Mouse (Mus musculus): ENCODE data around the gene 1500015O10Rik.

The 1500015O10Rik gene

DNA sequence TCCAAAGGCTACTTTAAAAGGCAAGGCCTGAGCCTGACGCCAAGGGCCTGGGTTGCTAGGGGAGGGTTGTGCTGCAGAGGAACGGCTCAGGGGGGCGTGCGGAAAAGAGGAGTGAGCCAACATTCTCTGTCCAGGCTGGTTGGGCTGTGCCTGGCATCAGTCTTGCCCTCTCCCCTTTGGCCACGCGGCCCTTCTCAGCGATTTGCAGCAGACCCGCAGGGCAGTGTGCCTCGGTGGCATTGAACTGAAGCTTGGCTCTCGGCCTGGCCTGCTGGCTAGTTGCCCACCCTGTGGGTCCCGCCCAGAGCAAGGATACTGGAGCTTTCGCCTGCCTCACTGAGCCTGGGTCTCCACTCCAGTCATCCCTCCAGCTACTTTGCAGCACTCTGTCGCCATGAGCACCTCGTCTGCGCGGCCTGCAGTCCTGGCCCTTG lies at the start of gene 1500015O10Rik:
1500015O10Rik (plus strand) TSS at position 112 of the 434 bp plus-strand sequence.
- DNase-seq (ENCODE audit: low read depth, low spot score) = no peak

DNA sequence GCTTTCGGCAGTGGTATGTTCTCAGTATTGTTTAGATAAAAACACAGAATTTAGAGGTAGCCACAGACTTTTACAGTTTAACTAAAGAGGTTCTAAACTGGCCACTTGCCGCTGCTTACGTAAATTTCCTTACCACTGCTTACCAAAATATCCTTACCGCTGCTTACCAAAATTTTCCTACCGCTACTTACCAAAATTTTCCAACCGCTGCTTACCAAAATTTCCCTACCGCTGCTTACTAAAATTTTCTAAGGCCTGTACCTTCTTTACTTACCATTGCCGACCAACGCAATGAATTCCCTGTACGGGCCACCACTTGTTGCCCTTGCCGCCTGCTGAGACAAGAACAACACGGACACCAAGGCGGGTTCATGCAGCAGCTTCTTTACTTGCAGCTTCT lies 40.4 kb upstream of the 1500015O10Rik start:
- no peak for DNase-seq (ENCODE audit: low read depth, low spot score)

DNA sequence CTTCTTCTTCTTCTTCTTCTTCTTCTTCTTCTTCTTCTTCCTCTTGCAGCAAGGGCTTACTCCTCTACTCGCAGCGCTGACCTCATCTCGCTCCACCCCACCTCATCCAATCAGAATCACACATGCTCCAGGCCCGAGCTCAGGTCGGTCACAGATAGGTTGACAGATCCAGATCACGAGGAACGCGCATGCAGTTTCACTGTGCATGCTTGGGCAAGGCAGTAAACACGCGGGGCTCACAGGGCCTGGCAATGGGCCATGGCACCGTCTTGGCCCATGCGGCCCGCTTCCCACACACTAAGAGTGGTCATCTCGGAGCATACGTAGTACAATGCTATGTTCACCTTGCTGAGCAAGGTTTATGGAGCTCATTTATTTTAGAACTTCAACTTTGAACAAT lies 39.9 kb upstream of the 1500015O10Rik start:
- DNase-seq (ENCODE audit: low read depth, low spot score) = no peak

DNA sequence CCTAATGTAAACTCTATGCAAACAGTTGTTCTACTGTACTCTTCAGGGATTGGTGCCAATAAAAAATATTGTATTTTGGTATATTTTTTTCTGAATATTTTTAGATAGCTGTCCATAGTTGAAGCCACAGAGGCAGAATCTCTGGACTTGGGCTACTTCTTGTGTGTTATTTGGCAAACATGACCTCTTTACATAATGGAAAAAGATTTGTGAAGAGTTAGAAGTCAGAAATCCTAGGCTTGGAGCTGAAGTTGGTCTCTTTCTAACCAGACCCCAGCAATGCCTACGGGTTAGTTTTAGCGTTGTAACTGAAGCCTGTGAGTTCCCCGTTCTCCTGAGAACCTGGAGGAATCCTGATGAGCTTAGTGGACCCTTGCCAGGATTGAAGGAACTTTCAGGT lies 36.3 kb upstream of the 1500015O10Rik start:
- DNase-seq (ENCODE audit: low read depth, low spot score) = no peak

DNA sequence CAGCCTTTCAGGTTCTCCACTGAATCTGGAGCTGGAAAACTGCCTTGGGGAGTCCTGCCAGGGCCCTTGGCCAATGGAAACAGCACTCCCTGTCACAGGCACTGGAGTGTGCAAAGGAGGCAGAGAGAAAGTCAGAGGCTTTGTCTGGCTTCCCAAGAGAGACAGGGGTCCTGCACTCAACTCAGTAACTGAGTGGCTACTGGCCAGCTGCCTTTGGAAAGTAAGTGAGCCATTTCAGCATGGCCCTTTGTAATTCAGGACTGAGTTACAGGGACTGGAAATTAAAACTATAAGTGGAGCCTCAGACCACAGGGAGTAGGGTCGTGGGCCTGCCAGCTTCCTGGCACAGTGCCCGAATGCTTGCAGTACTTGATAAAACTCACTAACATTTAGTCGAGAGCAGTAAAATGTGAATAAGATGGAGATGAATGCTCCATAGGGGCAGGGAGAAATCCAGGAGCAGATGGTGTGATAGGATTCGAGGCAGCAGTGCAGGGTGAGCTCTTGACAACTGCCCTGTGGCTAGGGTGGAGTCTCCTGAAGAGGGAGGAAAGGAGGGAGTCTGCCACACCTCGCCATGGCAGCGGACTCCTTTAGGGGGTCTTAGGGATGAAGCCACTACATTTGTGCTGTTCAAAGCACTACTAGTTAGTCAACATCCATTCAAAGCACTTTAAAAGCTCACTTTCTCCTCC lies 35.4 kb upstream of the 1500015O10Rik start:
- DNase-seq (ENCODE audit: low read depth, low spot score) = no peak

DNA sequence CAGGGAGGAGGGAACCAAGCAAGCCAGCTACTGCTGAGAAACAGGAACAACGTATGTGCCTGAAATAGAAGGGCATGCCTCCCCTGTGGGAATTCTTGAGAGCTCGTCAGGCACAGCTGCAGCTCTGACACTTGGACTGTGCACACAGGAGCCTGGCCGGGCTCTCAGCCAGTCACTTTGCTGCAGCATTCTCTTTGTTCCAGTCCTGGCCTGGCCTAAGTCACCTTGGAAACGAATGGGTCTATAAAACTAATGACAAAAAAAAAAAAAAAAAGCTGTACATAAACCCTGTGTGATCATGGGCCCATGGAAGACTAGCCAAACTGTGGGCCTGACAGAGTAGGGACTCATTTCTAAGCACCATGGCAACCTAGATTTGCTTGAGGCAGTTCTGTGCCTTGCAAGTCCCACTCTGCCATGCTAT lies 31.8 kb upstream of the 1500015O10Rik start:
- no peak for DNase-seq (ENCODE audit: low read depth, low spot score)

DNA sequence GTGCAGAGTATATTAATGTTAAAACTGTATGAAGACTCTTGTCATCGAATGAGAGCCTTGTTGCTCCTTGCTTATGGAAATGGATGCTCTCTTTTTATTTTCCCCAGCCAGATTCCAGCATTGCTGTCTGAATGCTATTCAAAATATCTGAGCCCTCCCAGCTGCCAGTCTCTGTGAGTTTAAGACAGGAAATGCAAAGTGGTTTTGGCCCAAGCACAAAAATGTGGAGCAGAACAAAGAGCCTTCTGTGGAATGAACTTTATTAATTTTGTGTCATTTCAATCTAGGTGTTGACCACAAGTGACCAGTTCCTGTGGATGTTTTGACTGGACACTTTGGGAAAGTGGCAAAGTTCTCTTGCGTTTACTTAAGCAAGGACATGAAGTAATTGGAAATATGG lies 15.6 kb upstream of the 1500015O10Rik start:
- DNase-seq (ENCODE audit: low read depth, low spot score) = no peak

DNA sequence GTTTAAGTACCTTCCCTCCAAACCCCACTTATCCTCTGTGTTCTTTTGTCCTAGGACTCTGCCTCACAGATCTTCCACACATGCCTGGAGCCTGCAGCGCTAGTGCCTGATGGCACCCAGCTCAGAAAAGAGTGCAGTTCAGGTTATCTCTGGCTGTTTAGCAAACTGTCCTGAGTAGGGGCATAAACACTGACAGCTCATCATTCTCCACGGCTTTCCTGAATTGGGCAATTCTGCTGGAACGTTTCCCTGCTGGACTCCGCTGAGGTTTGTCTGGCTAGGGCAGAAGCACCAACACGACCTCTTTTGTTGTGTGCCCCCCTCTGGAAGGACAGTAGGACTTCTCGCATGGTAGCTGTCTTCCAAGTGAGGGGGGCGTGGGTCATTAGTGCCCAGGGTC lies 12.4 kb upstream of the 1500015O10Rik start:
- DNase-seq (ENCODE audit: low read depth, low spot score) = no peak

DNA sequence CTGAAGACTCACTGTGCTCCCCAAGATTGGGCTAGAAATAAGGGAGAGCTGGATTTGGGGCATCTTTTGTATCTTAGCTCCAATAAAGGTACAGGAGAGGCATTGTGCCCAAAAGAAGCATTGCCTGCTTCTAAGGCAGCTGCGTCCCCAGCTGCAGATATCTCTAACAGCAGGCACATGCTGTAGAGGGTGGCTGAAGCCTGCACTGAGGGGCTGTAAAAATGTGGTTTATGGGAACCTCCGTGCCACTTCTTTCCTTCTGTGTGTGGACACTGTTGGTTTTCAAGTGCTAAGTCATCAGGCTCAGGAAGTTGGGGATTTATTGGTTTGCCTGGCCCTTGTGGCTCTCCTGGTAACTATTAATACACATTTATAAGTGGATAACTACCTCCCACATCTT lies 11.6 kb upstream of the 1500015O10Rik start:
- no peak for DNase-seq (ENCODE audit: low read depth, low spot score)

DNA sequence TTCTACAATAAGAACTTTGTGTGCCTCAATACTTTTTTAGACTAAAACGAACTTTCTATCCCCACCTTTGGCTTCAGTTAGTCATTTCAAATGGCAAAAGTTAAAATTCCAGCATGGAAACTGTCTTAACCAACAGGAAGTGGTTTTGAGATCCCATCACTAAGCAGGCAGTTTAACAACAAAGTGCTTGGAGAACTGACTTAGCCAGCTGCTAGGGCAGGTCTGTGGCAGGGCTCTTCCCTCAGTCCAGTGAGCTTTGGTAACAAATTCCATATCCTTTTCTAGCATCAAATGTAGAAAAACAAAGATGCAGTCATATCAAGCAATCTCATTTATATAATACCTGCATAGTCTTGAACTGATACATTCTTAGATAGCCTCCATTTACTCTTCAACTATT lies 7.9 kb upstream of the 1500015O10Rik start:
- no peak for DNase-seq (ENCODE audit: low read depth, low spot score)

DNA sequence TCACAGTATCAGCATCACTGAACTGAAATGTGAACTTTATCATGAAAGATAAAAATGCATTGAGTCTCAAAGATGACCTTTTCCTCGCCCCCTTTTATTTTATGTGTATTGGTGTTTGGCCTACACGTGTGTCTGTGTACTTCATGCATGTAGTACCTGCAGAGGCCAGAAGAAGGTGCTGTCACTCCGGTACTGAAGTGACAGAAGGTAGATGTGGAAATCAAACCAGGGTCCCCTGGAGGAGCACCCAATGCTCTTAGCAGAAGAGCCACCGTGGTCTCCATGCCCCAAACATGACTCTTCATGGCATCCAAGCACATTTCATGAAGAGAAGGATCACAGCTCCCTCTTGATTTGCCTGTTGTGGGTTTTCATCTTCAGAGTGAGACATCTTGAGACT lies 1.7 kb downstream of the 1500015O10Rik start:
- DNase-seq (ENCODE audit: low read depth, low spot score) = peak; percentile 25

DNA sequence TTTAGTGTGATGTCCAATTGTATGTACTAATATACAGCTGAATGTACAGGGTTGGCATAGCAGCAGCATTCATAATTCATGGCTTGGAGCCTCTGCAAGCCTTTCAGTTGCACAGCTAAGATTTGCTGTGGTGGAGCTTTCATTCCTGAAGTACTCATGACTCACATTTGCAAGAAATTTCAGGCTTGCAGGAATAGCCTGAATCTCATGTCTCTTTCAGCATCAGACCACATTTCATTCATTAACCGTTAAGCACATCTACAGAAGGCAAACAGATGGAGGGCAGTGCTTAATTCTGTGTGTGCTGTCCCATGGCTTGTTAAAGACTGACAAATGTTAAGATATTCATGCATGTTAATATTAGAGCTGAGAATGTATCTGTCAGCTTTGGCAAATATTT lies 2.3 kb downstream of the 1500015O10Rik start:
- DNase-seq (ENCODE audit: low read depth, low spot score) = no peak

DNA sequence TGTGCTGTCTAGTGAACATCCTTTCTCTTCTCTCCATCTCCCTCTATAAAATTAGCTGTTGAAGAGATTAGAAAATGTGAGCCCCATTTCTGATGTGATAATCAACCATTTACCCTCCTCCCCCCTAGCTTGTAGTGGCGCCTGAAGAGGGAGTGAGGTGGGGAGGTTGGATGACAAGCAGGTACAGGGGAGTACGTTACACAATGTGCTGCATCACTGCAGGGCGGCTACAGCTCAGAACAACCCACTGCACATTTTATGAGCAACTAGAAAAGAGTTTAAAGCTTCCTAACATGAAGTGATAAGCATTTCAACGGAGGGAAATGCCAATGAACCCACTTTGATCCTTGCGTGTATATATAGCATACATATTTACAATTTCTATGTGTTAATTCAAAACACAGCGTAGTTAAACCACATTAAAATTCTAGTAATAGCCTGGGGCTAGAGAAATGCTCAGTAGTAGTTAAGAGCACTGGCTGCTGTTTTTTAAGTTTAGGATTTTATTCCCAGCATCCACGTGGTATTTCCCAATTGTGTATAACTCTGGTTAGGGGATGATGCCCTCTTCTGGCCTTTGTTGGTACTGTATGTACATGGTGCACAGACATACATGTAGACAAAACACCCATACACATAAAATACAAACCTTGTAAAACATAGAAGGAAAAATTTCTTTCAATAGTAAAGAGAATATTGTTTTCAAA lies 7.6 kb downstream of the 1500015O10Rik start:
- peak; percentile 34 for DNase-seq (ENCODE audit: low read depth, low spot score)

DNA sequence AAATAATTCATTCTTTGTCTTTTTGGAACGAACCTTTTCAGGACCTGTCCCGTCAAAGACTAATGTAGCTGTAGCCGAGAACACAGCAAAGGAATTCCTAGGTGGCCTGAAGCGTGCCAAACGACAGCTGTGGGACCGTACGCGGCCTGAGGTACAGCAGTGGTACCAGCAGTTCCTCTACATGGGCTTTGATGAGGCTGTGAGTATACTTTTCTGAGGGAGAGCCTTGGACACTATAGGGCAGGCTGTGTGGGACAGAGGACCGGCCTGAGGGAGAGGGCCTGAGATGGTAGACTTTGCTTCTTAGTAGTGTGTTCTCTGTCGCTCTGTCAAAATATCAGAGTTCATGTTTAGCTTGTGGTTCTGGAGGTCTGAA lies 8.1 kb downstream of the 1500015O10Rik start:
- DNase-seq (ENCODE audit: low read depth, low spot score) = no peak

DNA sequence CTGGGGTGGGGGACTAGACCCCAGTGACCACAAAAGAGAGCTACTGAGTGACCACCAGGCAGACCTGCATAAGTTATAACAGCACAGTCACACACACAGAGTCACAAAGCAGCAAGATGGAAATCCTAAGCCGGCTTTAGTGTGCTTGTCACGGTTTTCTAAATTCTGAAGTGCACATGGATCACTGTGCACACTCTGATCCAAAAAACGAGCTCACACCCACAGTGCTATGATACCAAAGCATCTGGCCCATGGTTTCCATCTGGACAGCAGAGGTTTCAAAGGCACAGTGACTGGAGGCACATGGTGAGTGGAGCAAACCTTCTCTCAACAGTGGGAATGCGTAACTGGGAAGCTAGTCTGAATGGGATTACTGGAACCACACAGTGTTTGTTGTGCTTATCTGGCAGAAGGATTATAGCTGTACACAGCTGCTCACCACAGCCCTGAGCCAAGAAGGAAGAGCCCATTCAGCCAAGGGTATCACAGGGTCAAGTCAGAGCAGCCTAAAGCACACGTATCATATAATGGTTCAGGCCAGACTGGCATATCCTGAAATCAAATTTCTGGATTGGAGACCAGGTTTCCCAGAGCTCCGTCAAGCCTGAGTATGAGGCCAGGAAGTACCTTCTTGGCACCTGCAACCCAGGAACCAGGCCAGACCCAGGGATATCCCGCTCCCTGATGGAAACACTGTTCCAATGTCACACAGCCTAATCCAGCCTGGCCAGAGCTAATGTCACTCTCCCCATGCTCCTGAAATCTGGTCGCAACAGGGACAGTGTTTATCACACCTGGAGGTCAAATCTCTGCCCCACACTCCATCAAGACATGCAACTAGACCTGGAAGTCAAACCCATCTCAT lies 24.3 kb downstream of the 1500015O10Rik start:
- DNase-seq (ENCODE audit: low read depth, low spot score) = no peak

DNA sequence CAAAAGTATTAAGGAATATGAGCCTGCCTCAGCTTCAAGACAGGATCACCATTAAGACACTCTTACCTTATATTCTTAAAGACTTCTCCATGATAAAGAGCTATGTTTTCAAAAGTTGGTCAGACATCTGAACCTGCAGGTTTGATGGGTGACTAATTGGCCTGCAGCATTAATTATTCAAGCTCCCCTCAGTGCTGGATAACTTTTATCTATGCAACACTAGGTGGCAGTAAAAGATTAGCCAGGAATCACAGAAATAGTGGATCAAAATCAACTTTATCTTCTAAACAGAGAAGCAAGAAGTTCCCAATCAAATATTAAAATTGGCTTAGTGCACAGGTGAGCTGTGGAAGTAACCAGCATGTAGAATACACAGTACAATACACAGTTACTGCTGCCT lies 29.7 kb downstream of the 1500015O10Rik start:
- peak; percentile 47 for DNase-seq (ENCODE audit: low read depth, low spot score)

DNA sequence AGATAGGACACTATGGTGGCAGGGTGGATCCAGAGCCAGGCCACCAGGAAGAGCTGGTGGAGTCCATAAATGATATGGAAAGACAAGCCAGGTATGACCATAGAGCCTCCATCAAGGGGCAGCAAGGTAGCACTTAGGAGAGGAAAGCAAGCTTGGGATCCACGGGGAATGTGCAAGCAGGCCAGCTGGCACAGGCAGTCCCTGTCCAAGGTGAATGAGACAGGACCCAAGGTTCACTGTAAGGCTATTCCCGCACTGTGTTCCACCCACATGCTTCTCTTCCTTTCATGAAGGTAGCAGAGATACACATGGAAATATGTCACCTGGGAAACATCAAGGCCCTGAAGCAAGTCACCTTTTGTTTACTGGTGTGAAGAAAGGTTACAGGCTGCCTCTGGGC lies 34.1 kb downstream of the 1500015O10Rik start:
- no peak for DNase-seq (ENCODE audit: low read depth, low spot score)

DNA sequence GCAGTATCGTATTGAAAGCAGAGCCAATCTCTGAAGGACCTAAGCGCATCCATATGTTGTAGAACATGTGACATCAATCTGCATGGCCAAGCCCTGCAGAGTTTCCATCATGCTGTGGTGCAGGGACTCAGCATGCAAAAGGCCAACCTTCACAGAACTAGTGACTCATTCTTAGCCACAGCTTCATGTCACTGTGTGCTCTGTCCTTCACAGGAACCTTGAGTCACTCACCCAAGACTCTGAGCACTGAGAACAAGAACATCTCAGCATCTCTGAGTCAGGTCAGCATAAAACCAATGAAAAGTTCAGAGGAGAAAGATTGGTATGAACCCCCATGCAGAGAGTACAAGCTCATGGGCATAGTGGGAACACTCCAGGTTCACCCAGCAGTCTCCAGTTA lies 35.9 kb downstream of the 1500015O10Rik start:
- DNase-seq (ENCODE audit: low read depth, low spot score) = no peak

DNA sequence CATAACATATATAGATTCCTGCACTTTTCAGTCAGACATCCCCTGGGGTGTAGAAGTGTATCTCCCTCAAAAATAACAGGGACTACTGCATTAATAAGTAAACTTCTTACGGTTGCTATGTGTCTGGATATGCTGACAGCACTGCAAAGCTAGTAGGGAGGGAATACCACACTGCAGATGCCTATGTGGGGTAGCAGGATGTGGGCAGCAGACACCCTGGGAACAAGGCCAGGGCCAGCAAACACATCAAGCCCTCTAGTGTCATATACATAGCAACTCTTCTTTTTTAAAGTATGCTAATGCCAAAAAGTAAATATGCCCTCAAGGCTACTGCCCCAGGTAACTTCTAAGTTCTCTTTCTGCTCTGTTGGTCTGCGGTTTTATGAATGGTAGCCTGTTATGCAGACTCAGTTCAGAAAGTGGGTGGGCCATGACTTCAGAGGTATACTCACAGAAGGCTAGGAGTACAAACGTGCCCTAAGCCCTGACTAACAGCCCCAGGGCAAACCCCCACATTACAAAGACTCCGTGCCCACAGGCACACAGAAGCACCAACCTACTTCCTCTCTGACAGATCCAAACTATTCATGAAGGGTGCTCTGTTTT lies 38.1 kb downstream of the 1500015O10Rik start:
- peak; percentile 40 for DNase-seq (ENCODE audit: low read depth, low spot score)

DNA sequence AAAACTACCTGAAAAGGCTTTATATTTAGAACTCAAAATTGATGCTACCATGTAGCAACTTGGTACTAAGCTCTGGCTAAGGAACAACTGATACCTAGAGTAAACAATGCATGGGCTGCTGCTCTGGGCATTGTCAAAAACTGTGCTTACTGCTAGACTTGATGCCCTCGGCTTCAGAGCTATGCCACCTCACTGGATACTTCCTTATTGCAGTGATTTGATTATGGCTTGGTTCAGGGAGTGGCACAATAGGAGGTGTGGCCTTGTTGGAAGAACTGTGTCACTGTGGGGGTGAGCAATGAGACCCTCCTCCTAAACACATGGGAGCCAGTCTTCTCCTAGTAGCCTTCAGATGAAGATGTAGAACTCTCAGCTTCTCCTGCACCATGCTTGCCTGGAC lies 38.9 kb downstream of the 1500015O10Rik start:
- no peak for DNase-seq (ENCODE audit: low read depth, low spot score)

DNA sequence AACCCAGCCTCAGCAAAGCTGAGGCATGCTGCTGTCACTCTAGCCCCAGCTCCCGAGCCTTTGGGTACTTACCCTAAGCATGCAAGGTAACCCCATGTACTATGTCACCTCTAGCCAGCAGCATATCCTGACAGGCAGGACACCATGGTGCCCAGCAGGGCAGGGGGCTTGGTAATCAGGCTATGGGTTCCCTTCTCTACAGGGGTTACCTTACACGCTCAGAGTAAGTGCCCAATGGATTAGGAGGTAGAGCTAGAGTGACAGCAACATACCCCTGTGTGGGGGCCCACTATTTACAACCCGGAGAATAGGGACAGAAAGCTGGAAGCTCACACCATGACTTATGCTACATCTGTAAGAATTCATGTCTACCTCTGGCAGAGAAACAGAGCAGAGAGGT lies 39.6 kb downstream of the 1500015O10Rik start:
- no peak for DNase-seq (ENCODE audit: low read depth, low spot score)

DNA sequence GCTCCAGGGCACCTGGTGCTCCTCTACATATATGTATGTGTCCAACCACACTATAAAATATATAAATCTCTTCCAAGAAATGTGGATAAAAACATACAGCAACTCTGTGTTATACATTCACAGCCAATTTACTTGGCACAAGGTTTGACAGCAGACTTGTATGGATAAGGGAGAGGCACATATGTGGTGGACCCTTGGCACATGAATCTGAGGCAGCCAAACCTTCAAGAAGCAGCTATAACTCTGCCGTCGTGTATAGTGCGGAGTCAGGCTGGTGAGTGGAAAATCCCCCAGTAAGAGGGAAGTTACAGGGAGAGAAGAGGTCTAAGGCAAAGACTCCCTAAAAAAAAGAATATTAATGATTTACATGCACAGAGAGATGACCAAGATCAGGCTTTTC lies 42.3 kb downstream of the 1500015O10Rik start:
- DNase-seq (ENCODE audit: low read depth, low spot score) = no peak

All from CD4-positive, CD25-positive, alpha-beta regulatory T cell, adult 2 months (primary cell).